Mouse (Mus musculus): ENCODE data around the gene Cic. TPM values are rescaled to one million over a fixed set of nuclear protein-coding genes. Genes with fewer than 3 reads are reported as not detected.

The Cic gene
- polyA plus RNA-seq, 1 experiment from 2014 or later = 21.4 TPM

DNA sequence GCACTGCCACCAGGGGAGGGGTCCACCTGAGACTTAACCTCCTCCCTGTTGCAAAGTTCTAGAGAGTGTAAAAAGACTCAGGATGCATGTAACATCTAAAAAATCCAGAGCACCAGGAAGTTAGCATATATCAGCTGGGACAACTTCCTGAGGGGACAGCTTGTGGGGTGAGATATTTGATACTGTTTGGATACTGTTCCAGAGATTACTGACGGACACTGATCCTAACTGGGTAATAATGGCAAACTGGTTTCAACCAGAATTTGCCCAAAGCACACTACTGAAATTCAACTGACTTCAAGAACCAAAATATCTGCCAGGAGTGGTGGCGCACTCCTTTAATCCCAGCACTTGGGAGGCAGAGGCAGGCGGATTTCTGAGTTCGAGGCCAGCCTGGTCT is 27.0 kb downstream of the Cic start:
- H3K4me1 ChIP-seq = peaks cover 18% of the 10 kb centered on the region
- no peaks in the 10 kb centered on the region for H3K27me3 ChIP-seq (replicated peaks; ENCODE audit: low read depth, poor library complexity, severe bottlenecking)
- H3K9me3 ChIP-seq = no peaks in the 10 kb centered on the region; the same call in 1 of the 2 replicates
- H3K36me3 ChIP-seq (replicated peaks) = peaks cover 68% of the 10 kb centered on the region
- no peak overlapping the region for H3K4me3 ChIP-seq
- WGBS = 89% methylated on average over 4 of the region's 4 CpGs
- no peak for DNase-seq (ENCODE audit: low spot score)
- no peak overlapping the region for H3K27ac ChIP-seq (replicated peaks)

- no peaks in the 10 kb centered on the region for H3K27me3 ChIP-seq (replicated peaks; ENCODE audit: low read depth, poor library complexity, severe bottlenecking)
- H3K4me1 ChIP-seq = peaks cover 18% of the 10 kb centered on the region
- WGBS = 91% methylated on average over 12 of the region's 12 CpGs
- peaks cover 62% of the 10 kb centered on the region for H3K36me3 ChIP-seq (replicated peaks)
- H3K4me3 ChIP-seq = 0 out of 2 replicates have a peak overlapping the region, but pooled peaks have one; percentile 95
- H3K9me3 ChIP-seq = no peaks in the 10 kb centered on the region
- no peak overlapping the region for H3K27ac ChIP-seq (replicated peaks)
- no peak for DNase-seq (ENCODE audit: low spot score)
Observed at GRCm38 (mm10) chr7:25294960-25295722, 27.6 kb downstream of the Cic start.

DNA sequence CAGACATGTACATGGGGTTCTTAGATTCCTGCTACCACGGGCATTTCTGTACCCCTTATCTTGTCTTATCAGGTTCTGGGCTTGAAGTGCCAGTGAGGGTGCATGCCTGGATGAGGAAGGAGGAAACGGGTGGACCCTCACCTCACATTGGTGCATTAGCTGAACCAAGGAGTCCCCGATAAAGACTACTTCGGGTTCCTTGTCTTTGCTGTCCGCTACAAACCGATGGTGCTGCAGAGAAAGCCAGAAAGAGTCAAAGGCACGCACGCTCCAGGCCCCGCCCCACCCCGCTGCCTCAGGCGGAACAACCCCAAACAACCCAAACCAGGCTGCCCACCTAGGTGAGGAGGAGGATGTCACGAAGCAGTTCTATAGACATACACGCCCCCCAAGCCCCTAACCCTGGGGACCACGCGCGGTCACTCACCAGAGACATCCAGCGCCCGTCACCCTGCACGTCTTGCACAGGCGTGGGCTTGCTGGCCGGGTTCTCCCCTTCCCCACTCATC is 29.5 kb downstream of the Cic start:
- peak overlapping the region; percentile 93 for H3K27ac ChIP-seq (replicated peaks)
- peaks cover 43% of the 10 kb centered on the region for H3K36me3 ChIP-seq (replicated peaks)
- no peaks in the 10 kb centered on the region for H3K9me3 ChIP-seq
- WGBS = 2% methylated on average over 21 of the region's 21 CpGs
- no peaks in the 10 kb centered on the region for H3K27me3 ChIP-seq (replicated peaks; ENCODE audit: low read depth, poor library complexity, severe bottlenecking)
- peak overlapping the region; percentile 95 for H3K4me3 ChIP-seq
- H3K4me1 ChIP-seq = peaks cover 23% of the 10 kb centered on the region
- DNase-seq (ENCODE audit: low spot score) = peak; percentile 72

DNA sequence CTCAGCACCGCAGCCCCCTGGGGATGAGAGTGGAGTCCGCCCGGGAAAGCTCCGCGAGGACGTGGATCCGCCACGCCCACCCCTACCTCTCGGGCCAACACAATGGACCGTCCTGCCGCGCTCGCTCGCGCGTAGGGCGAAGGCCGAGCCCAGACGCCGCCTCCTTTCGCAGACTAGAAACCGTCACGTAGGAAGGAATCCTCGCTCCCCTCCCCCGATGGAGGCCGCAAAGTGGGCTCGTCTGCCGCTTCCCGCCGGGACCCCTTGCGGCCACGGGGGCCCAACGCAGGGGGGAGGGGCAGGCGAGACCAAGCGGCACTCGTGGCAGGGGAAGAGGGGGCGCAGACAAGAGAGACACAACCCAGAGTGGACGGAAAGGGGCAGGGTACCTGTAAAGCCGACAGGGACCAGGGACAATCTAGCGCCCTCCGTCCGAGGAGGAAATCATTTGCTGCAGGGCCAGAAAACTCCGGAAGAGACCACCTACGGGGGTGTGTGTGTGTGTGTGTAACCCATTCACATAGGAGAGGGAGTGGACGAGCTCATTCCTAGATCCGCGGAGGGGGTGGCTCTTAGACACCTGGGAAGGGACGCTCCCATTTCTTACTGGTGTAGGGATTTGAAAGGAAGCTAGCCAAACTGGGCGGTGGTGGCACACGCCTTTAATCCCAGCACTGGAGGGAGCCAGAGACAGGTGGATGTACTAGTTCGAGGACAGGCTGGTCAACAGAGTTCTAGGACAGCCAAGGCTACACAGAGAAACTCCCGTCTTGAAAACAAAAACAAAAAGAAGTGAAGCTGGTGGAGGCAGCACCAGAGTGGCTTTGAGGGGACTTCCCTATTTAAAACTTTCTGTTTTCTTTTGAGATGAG is 30.2 kb downstream of the Cic start, which contains the start of gene Pafah1b3:
Gene Pafah1b3, minus strand, starts transcription at position 533 of the 872 bp plus-strand sequence.
- Histone ChIP-seq H3K36me3 (replicated peaks) (peaks cover 36% of the 10 kb centered on the region), H3K27me3 (replicated peaks; ENCODE audit: low read depth, poor library complexity, severe bottlenecking) (peaks cover 1% of the 10 kb centered on the region; the same call in 1 of the 2 replicates), H3K9me3 (no peaks in the 10 kb centered on the region), H3K27ac (replicated peaks) (peak within 1 kb of the TSS; percentile 93), H3K4me3 (peak within 1 kb of the TSS; percentile 95), H3K4me1 (peaks cover 23% of the 10 kb centered on the region)
- peak; percentile 93 for DNase-seq (ENCODE audit: low spot score)
- under 1% methylated on average over 52 of the region's 52 CpGs for WGBS

GRCm38 (mm10) chr7:25301063-25301462 is 33.6 kb downstream of the Cic start, which contains the start of gene Prr19:
TSS of gene Prr19 (plus strand) at chr7:25301411.
- Histone ChIP-seq H3K9me3 (no peaks in the 10 kb centered on the region), H3K27ac (replicated peaks) (no peak within 1 kb of the TSS), H3K27me3 (replicated peaks; ENCODE audit: low read depth, poor library complexity, severe bottlenecking) (peaks cover 27% of the 10 kb centered on the region), H3K4me3 (0 out of 2 replicates have a peak within 1 kb of the TSS, but pooled peaks have one; percentile 16), H3K4me1 (peaks cover 29% of the 10 kb centered on the region), H3K36me3 (replicated peaks) (peaks cover 3% of the 10 kb centered on the region)
- WGBS = 63% methylated on average over 19 of the region's 19 CpGs
- DNase-seq (ENCODE audit: low spot score) = peak; percentile 80

- 73% methylated on average over 9 of the region's 9 CpGs for WGBS
- H3K27ac ChIP-seq (replicated peaks) = no peak overlapping the region
- H3K9me3 ChIP-seq = no peaks in the 10 kb centered on the region
Observed at GRCm38 (mm10) chr7:25303003-25303684, 35.6 kb downstream of the Cic start.

DNA sequence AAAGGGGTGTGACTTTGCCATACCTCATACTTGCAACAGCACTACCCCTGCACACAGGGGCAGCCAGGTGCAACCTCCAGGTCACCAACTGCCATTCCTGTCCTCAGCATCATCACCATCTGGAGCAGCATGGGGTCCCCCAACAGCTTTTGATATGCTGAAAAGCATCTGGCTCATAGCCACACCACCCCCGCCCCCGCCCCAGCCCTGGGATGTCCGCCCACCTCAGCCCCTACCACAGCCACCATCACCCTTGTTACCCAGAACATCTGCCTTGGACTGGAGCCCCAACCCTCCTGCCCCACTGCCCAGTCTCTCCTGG is 36.1 kb downstream of the Cic start:
- H3K9me3 ChIP-seq = no peaks in the 10 kb centered on the region
- H3K36me3 ChIP-seq (replicated peaks) = no peaks in the 10 kb centered on the region
- H3K27ac ChIP-seq (replicated peaks) = no peak overlapping the region
- no peak for DNase-seq (ENCODE audit: low spot score)
- H3K4me3 ChIP-seq = no peak overlapping the region
- peaks cover 51% of the 10 kb centered on the region for H3K27me3 ChIP-seq (replicated peaks; ENCODE audit: low read depth, poor library complexity, severe bottlenecking)
- peaks cover 19% of the 10 kb centered on the region for H3K4me1 ChIP-seq
- WGBS = 82% methylated on average over 3 of the region's 3 CpGs

More at GRCm38 (mm10) chr7:25303003-25303684, 35.6 kb downstream of the Cic start:
- Histone ChIP-seq H3K4me1 (peaks cover 24% of the 10 kb centered on the region), H3K4me3 (no peak overlapping the region), H3K36me3 (replicated peaks) (no peaks in the 10 kb centered on the region), H3K27me3 (replicated peaks; ENCODE audit: low read depth, poor library complexity, severe bottlenecking) (peaks cover 47% of the 10 kb centered on the region)
- no peak for DNase-seq (ENCODE audit: low spot score)

DNA sequence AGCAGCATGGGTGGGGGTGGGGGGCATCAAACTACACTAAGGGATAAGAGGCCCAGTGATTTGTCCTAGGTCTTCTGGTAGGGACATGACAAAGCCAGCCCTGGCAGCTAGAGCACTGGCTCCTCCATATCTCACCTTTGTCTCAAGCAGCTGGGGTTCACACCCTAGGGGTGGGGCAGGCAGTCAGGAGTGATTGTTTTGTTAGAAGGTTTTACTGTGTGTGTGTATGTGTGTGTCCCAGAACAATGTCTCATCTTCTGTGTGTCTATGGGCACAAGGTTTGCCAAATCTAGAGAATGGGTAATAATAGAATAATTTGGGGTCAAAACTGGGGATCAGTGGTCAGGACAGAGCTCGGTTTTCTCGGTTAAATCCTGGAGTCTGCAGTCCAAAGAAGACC is 38.0 kb downstream of the Cic start:
- WGBS = under 1% methylated on average over 2 of the region's 2 CpGs

DNA sequence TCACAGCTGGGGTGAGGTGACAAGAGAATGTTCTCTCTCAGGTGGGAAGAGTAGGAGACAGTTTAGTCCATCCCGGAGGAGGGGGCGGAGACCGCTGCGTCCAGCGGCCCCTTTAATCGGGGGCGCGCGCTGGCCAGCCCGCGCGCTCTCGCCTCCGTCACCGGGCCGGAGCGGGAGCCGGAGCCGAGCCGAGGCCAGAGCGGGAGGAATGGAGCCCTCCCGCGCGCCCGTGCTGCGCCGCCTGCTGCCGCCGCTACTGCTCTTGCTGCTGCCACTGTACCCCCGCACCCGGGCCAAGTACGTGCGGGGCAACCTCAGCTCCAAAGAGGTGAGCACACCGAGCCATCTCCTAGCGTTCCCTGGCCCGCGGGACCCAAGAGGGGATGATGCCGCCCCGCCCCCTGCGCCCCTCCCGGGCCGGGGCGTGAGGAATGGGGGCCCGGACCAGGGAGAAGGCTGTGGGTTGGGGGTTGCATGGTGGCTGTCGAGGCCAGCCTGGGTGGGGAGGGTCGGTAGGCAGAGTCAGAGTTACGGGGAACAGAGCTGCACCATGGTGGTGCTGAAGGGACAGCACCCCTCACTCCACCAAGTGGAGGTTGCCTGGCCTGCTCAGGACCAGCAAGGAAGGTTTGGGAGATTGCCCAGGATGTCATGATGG is 38.6 kb downstream of the Cic start, which contains the start of gene Tmem145:
Gene Tmem145, plus strand, starts transcription at position 151 of the 658 bp plus-strand sequence.
- under 1% methylated on average over 47 of the region's 47 CpGs for WGBS
- H3K27ac ChIP-seq (replicated peaks) = peak within 1 kb of the TSS; percentile 63
- peak within 1 kb of the TSS; percentile 69 for H3K4me3 ChIP-seq
- no peaks in the 10 kb centered on the region for H3K36me3 ChIP-seq (replicated peaks)
- H3K27me3 ChIP-seq (replicated peaks; ENCODE audit: low read depth, poor library complexity, severe bottlenecking) = peaks cover 68% of the 10 kb centered on the region
- H3K9me3 ChIP-seq = no peaks in the 10 kb centered on the region
- peaks cover 18% of the 10 kb centered on the region for H3K4me1 ChIP-seq
- DNase-seq (ENCODE audit: low spot score) = peak; percentile 85

More for the DNA sequence above, 38.0 kb downstream of the Cic start:
- H3K9me3 ChIP-seq = no peaks in the 10 kb centered on the region
- no peaks in the 10 kb centered on the region for H3K36me3 ChIP-seq (replicated peaks)
- H3K27me3 ChIP-seq (replicated peaks; ENCODE audit: low read depth, poor library complexity, severe bottlenecking) = peaks cover 63% of the 10 kb centered on the region
- H3K4me1 ChIP-seq = peaks cover 19% of the 10 kb centered on the region
- no peak overlapping the region for H3K27ac ChIP-seq (replicated peaks)
- DNase-seq (ENCODE audit: low spot score) = no peak
- peak overlapping the region; percentile 69 for H3K4me3 ChIP-seq

- Histone ChIP-seq H3K36me3 (replicated peaks) (no peaks in the 10 kb centered on the region), H3K27ac (replicated peaks) (no peak overlapping the region), H3K9me3 (no peaks in the 10 kb centered on the region), H3K4me3 (peak overlapping the region; percentile 69), H3K27me3 (replicated peaks; ENCODE audit: low read depth, poor library complexity, severe bottlenecking) (peaks cover 73% of the 10 kb centered on the region), H3K4me1 (peaks cover 15% of the 10 kb centered on the region)
- no peak for DNase-seq (ENCODE audit: low spot score)
- 45% methylated on average over 2 of the region's 2 CpGs for WGBS
Observed at GRCm38 (mm10) chr7:25306614-25306996, 39.1 kb downstream of the Cic start.

- peaks cover 82% of the 10 kb centered on the region for H3K27me3 ChIP-seq (replicated peaks; ENCODE audit: low read depth, poor library complexity, severe bottlenecking)
- no peak overlapping the region for H3K27ac ChIP-seq (replicated peaks)
- 60% methylated on average over 17 of the region's 17 CpGs for WGBS
- no peak for DNase-seq (ENCODE audit: low spot score)
- no peaks in the 10 kb centered on the region for H3K36me3 ChIP-seq (replicated peaks)
- H3K9me3 ChIP-seq = no peaks in the 10 kb centered on the region
- no peak overlapping the region for H3K4me3 ChIP-seq
- peaks cover 15% of the 10 kb centered on the region for H3K4me1 ChIP-seq
Observed at GRCm38 (mm10) chr7:25308702-25309318, 41.3 kb downstream of the Cic start.

Data from embryonic facial prominence, embryonic 10.5 days (tissue).